Mouse (Mus musculus) CD4-positive, CD25-positive, alpha-beta regulatory T cell, adult 9 weeks (primary cell): ENCODE measurements around the gene Cyp4a29. TPM values are rescaled to one million over a fixed set of nuclear protein-coding genes. Genes with fewer than 3 reads are reported as not detected.

Source experiments
- polyA plus RNA-seq: library from polyadenylated mRNA; unstranded; fragments of 100-300 nt; shearing (Covaris generic); gene quantifications from one replicate; pipeline ENCODE4 v1.2.1, GENCODE M21; 2017

The Cyp4a29 gene
- not detected for polyA plus RNA-seq

GRCm38 (mm10) chr4:115241784-115242183, at the start of gene Cyp4a29:
TSS of gene Cyp4a29 (plus strand) at chr4:115242084.

GRCm38 (mm10) chr4:115298746-115299145, 56.9 kb downstream of the Cyp4a29 start, which contains the start of gene Cyp4a12a:
TSS of gene Cyp4a12a (plus strand) at chr4:115299046.

Other genes starting within 250 kb of the Cyp4a29 start
- gene Stil, start 241.9 kb upstream of the Cyp4a29 start, polyA plus RNA-seq: 1.3 TPM
- not detected for gene Tal1, start 185.7 kb upstream of the Cyp4a29 start, polyA plus RNA-seq
- gene Pdzk1ip1, start 153.4 kb upstream of the Cyp4a29 start, polyA plus RNA-seq: 28.7 TPM
- not detected for gene Cyp4x1, start 107.8 kb upstream of the Cyp4a29 start, polyA plus RNA-seq
- not detected for gene Cyp4a12a, start 57.0 kb downstream of the Cyp4a29 start, polyA plus RNA-seq
- gene Cyp4a12b, start 169.5 kb downstream of the Cyp4a29 start, polyA plus RNA-seq: not detected
- gene Cyp4a30b, start 210.5 kb downstream of the Cyp4a29 start, polyA plus RNA-seq: not detected